Mouse (Mus musculus): ENCODE results near the gene Cpa1.

The Cpa1 gene

DNA sequence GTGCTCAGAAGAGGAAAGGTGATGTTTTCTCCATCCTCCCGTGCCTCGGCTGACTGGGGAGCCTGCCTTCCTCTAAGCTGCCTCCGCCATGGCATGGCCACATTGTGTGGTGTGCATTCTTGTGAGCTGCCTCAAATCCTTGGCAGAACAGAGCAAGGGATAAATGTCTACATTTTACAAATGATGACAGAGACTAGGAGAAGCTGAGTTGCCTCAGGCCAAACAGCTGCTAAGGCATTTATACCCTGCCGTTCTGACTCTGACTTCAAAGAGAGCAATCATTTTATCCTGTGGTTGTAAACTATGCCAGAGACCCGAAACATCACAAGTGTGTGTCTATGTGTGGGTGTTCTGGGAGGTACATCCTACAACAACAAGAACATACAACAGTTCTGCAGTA, 28.6 kb downstream of the Cpa1 start:
- no peak for DNase-seq (ENCODE audit: extremely low read depth, low read depth, low spot score)

DNA sequence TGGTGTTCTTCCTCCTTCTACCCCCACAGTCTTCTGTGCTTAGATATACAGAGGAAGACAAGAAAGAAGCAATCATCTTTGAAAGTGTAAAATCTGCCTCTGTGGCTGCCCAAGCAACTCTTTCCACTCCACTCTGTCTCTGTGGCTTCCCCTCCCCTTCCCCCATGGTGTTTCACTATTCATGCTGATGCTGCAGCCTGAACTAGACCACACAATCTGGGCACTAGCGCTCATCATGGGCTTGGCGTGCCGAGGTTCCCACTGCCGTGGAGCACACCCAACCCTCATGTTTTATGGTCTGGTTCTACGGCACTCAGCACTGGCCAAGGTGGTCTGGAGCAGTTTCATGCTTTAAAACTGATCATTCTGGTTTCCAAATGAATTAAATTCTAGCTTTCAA, 32.7 kb downstream of the Cpa1 start:
- DNase-seq (ENCODE audit: extremely low read depth, low read depth, low spot score): no peak

DNA sequence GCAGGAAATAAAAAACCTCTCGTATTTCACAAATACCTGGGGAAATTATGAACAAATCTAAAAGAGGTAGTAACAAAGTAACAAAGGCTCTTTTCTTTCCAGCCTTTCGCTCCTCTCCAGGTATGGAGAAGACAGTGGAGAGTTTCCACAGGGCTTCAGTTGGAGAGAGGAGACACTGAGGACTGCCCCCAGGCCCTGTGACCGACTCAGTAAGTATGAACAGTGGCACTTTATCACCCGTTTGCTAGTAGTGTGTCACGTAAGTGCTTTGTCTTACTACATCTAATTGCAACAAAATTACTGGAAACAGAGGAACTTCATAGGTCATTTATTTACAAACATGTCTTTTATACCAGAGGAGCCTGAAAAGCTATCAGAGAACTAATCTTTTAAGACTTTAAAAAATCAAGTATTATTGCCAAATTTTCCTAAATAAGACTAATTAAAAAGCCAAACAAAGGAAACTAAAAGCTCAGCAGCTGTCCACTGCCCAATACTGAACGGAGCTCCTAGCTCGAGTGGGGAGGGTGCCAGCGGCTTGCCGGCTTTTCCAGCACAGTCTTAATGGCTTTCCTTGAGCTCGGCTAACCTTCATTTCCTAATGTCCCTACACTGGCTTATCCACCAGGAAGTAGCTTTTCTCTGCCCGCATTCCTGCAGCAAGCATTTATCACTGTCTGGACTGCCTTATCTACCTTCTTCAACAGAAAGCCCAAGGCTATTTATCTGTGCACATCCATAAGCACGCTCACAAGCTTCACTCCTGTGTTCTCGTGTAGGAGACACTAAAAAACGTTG, 34.9 kb downstream of the Cpa1 start:
- DNase-seq (ENCODE audit: extremely low read depth, low read depth, low spot score): no peak

DNA sequence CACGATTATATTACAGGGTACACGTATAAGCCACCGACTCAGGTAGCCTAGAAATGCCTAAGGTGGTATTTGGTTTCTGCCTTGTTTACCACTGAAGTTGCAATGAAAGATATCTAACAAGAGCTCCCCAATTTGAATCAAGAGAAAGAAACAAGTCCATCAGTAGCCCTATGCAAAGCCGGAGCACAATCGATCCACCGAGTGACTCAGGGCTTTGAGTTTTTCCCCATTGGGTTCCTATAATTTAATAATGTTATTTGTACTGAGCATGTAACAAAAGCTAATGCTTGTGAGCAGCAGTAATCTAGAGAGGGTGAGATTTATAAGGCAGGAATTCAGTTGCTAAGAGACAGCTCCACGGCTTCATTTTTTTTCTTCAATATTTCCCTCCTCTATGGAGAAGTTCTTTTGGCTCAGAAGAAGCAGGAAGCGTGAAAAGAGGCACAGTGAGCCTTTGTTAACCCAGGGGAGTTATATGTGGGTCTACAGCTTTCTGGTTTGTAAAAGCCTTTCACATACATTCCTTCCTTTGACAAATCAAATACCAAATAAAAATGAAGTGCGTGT, 35.8 kb downstream of the Cpa1 start:
- no peak for DNase-seq (ENCODE audit: extremely low read depth, low read depth, low spot score)

DNA sequence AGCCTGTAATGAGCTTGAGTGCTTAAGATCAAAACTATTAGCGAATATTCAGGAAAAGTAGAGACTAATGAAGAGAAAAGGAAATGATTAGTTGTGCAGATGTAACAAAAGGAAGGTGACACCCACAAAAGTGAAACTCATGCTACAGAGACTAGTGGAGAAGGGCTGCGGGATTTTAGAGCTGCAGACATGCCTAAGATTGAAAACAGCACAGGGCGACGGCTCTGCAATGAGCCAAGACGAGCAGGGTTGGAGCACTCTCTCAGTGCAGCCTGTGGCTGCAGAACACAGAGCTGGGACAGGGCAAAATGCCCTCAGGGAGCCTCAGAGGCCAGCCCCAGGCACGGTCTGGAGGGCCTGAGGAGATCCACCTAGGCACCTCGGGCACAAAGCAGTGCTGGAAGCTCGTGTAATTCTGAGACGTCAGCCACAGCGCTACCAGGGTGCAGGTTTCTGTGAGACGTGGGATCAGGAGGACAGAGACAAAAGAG, 36.3 kb downstream of the Cpa1 start:
- no peak for DNase-seq (ENCODE audit: extremely low read depth, low read depth, low spot score)

DNA sequence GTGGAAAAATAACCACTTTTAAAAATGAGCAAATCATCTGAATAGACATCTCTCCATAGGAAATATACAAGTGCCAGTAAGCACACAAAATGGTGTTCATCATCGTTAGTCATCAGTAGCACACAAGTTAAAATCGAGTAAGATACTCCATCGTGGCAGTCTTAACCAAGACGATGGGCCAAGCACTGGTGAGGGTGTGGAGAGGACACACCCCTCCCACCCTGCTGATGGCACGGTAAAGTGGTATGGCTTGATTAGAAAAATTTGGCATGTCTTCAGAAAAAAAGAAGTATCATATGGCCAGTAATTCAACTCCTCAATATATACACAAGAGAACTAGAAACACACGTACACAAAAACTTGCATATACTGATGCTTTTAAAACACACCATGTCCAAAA, 37.5 kb downstream of the Cpa1 start:
- DNase-seq (ENCODE audit: extremely low read depth, low read depth, low spot score): no peak

DNA sequence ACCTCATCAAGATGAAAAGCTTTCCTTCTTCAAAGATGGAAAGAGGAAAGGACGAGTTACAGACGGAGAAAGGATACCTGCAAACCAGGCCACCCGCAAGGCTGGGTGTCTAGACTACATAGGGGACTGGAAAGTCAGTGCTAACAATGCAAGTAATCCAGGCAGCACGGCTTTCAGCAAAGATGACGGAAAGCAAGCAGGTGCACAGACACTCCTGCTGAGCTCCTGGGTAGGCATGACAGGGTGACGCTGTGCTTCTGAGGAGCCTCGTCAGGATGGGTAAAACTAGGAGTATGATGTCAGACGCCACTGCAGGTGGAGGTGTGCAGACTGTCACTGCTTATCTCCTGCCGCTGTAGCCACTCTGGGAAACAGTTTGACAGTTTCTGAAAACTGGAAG, 38.6 kb downstream of the Cpa1 start:
- DNase-seq (ENCODE audit: extremely low read depth, low read depth, low spot score): no peak

DNA sequence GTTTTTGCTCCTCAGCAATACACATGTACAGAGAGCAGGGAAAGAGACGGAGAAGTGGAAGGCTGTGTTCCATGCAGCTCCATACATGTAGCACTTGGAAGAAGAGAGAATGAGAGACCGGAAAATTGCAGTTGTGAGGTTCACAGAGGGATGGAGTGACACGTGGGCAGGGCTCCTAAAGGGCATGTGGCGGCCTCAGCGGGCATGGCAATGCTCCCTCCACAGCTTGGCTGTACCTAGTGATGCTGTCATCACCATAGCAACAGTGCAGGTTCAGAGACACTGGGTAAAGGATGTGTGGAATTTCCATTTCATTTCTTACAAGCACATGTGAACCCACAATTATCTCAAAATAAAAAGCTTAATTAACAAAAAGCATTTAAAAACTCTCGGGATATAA, 39.5 kb downstream of the Cpa1 start:
- DNase-seq (ENCODE audit: extremely low read depth, low read depth, low spot score): no peak

DNA sequence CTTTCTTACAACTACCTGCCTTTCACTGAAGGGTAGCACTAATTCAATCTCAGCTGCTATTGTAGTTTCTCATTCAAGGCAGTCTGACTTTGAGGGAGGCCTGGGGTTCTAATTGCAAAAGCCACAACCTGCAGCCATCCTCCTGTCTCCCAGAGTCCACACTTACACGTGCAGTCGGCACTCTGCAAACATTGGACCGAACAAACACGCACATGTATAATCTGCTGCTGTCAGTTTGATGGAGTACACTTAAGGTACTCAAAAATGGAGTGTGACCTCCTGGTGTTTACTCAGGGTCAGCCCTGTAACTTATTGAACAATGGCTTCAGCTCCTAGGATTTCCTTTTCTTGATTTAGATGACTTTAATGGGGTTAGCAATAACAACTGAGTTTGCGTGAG, 40.5 kb downstream of the Cpa1 start:
- DNase-seq (ENCODE audit: extremely low read depth, low read depth, low spot score): no peak

DNA sequence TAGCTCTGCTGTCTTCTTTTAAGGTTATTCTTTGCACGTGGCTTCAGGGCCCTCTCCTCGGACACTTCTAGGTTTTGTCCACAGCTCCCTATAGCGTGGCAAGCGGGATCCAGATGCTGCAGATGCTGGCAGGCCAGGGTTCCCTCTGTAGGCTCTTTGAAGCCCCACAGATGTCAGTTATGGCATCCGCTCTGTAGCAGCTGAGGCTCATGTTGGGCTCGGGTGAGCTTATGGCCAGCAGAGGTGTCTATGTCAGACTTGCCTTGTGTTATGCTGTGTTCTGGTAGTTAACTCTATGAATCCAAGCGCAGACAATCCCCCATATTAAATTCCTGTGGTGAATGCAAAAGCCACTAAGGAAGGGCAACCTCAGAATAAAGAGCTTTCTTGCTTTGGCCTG, 41.4 kb downstream of the Cpa1 start:
- DNase-seq (ENCODE audit: extremely low read depth, low read depth, low spot score): no peak

DNA sequence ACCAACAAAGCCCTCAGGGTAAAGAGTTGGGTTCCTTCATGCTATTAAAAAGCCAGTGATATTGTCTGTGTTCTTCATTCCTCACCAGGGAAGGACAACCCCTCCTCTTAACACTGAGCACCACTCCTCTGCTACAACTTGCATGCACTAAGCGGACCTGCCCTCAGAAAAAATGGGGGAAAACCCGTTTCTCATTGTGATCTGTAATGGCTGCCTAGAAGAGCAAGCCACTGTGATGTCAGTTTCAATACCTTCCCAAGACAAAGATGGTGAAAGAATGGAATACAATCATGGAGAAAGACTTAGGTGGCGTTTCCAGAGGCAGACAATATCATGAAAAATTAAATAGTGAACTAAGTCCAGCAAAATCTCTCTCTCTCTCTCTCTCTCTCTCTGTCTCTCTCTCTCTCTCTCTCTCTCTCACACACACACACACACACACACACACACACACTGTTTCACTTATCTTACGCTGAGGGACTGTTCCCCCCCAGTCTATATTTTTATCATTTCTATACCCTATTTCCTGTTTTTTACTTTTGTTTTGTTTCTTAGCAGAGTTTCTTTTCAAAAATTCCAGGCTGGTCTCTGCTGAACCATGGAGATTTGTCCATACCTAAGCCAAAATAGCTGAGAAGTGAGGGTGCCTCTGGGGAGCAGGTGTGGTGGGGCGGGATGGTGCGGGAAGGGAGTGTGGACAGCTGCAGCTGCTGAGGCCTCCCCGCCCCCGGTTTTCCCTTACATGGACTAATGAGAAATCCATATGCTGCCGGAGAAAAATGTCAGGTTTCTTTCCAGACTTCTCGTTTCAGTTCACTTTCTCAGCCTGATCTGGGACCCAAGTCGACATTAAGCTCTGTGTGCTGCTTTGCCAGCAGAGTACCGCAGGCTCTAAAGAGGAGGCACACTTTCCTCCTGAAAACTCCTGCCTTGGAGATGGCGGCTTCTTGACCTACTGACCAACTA, 43.2 kb downstream of the Cpa1 start:
- DNase-seq (ENCODE audit: extremely low read depth, low read depth, low spot score): no peak

DNA sequence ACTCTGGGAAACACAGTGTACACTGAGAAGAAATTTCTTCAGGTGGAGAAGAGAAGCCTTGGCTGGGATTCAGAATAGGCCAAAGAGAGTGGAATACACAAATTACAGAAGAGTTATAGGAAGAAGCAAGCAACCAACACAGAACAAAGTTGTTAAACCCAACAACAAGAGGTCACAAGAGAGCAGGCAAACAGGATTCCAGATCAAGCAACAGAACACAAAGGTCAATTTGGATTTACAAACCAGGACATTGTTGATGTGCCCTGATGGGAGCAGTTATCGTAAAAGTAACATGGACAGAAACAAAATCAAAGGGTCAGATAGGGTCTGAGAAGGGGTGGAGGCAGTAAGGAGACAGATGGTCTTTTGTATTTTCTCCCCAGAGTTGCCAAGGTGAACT, 45.6 kb downstream of the Cpa1 start:
- no peak for DNase-seq (ENCODE audit: extremely low read depth, low read depth, low spot score)

DNA sequence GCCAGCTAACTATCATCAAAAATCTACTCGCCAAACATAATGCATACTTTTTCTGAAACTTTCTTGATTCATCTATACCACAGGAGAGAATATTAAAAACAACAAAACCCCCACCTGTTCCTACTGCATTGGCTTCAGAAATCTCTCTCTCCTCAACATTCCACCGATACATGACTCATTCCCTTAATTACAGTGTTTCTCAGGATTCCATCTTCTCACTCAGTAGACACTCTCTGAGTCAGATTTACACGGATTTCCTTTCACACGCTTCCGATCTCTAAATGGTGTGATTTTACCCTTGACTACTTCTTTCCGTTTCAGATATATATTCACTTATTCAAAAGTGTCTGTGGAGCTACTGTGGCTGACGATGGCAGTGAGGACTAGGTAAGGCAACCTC, 48.2 kb downstream of the Cpa1 start:
- DNase-seq (ENCODE audit: extremely low read depth, low read depth, low spot score): no peak

DNA sequence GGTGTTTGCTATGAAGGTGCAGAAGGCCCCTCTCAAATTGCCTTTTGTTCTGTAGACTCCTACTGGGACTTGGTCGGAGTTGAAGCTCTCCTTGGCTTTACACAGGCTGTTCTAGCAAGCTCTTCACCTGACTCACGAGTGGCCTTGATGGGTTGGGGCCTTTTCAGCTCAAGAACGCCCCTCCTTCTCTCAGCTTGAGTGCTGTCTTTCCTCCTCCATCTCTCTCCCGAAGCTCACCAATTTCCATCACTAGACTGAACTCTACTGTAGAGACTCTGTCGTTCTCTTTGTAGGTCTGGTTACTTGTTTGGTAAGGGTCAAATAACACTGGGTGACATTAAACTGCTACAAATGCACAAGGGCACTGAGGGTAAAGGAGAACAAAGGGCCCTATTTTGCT, 53.8 kb downstream of the Cpa1 start:
- DNase-seq (ENCODE audit: extremely low read depth, low read depth, low spot score): no peak

DNA sequence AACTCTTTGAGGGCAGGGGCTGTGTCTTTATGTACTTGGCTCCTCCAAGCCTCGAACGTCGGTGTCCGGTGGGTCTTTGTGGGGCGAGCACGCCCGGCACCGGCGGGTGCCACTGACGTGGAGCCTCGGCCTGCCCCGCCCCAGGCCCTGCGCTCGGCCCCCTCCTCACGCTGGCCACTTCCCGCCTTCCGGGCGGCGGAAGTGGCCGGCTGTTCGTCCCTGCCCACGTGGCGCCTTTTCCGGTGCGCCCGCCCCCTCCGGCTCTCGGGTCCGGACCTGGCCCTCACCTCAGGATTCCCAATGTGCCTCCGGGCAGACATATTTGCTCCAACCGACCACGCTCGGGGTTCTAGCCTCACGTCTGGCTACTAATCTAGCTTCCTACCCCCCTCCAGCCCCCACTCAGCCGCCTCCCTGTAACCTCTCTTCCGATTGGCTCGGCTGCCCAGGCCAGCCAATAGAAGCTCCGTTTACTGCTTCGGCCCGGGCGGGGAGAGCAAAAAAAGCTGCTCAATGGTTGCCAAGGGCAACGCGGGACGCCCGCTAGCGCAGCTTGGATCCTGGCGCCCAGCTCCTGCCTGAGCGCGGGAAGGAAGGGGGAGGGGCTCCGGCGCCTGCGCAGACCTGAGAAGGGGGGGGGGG, 54.5 kb downstream of the Cpa1 start, which contains the start of gene Cep41:
Cep41 (minus strand) TSS at position 400 of the 642 bp plus-strand sequence.
- no peak for DNase-seq (ENCODE audit: extremely low read depth, low read depth, low spot score)

DNA sequence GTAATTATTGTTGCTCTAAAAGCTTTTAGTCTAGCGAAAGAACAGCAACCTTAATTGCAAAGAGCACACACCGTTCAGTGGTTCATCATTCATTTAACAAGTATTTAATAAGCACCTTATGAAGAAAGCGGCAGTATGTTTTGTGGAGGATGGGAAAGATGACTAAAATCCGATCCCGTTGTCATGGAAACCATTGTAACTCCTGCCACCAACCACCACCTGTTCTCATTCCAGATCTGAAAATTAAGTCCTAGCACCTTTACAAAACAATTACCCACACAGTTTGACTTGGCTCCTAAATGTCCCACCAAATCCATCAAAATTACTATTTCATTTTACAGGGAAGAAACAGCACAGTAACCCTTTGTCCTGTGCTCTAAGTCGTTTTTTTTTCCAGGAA, 55.2 kb downstream of the Cpa1 start:
- DNase-seq (ENCODE audit: extremely low read depth, low read depth, low spot score): no peak

Data from fat pad, adult 2 months (tissue).